Mouse (Mus musculus) kidney, adult 2 months (tissue): Measurements from ENCODE around the gene Ift88. TPM values are rescaled to one million over a fixed set of nuclear protein-coding genes. Genes with fewer than 3 reads are reported as not detected.

Experiments used
- DNase-seq: peaks from one replicate; pipeline ENCODE4 v3.0.0; 2021
- H3K27ac ChIP-seq: fragments of 200-500 bp; 2 replicates; pipeline ENCODE4 v1.5.1; 2012; ENCODE audit warnings: low read depth, low read length, control low read depth, inconsistent platforms; ENCODE audit not compliant: insufficient read depth
- H3K27me3 ChIP-seq: fragments of 200-500 bp; replicated peaks from 2 replicates; pipeline ENCODE4 v1.6.1; 2012; ENCODE audit warnings: mild to moderate bottlenecking, moderate library complexity, low read length, inconsistent platforms; ENCODE audit not compliant: control insufficient read depth, insufficient read depth
- H3K36me3 ChIP-seq: fragments of 200-500 bp; 2 replicates; pipeline ENCODE4 v1.6.1; 2012; ENCODE audit warnings: mild to moderate bottlenecking, moderate library complexity, low read length, inconsistent platforms; ENCODE audit not compliant: control insufficient read depth, insufficient read depth
- H3K4me1 ChIP-seq: fragments of 200-500 bp; 2 replicates; pipeline ENCODE4 v1.6.1; 2011; ENCODE audit warnings: low read length; ENCODE audit not compliant: control insufficient read depth, insufficient read depth
- H3K4me3 ChIP-seq: fragments of 200-500 bp; 2 replicates; pipeline ENCODE4 v1.5.1; 2011; ENCODE audit warnings: mild to moderate bottlenecking, low read depth, low read length, control low read depth; ENCODE audit not compliant: insufficient read depth
- CTCF ChIP-seq: fragments of 200-500 bp; conservative IDR thresholded peaks from 2 replicates; pipeline ENCODE4 v1.5.1; 2011; ENCODE audit warnings: low read depth, mild to moderate bottlenecking, control low read depth, low read length, moderate library complexity, mixed read lengths; ENCODE audit not compliant: insufficient read depth, insufficient read length
- POLR2A ChIP-seq: fragments of 200-500 bp; IDR thresholded peaks from one replicate; pipeline ENCODE4 v1.6.1; 2011; ENCODE audit warnings: low read depth, low read length, control low read depth
- WGBS: fragments of 180-500 bp; shearing (Covaris S2); methylation state at CpG from one replicate; pipeline ENCODE4 v1.1.7; 2018; 5-methylcytosine and 5-hydroxymethylcytosine counted together
- polyA plus RNA-seq: library from polyadenylated mRNA; depleted of rRNA; stranded (reverse); fragments of >200 nt; gene quantifications from 2 replicates; pipeline ENCODE4 v1.2.3, GENCODE M21; 2012; rRNA removed

Ift88 gene
- polyA plus RNA-seq, 1 experiment = 6.7 TPM

GRCm38 (mm10) chr14:57546557-57547021, 122.7 kb downstream of the Ift88 start:
- Histone ChIP-seq H3K27me3 (no peaks in the 10 kb centered on the region), H3K4me3 (no peak overlapping the region), H3K27ac (no peak overlapping the region), H3K4me1 (no peaks in the 10 kb centered on the region), H3K36me3 (no peaks in the 10 kb centered on the region)
- 18% methylated on average over 13 of the region's 13 CpGs for WGBS
- TF ChIP-seq CTCF (no peak), POLR2A (no peak)
- no peak for DNase-seq

GRCm38 (mm10) chr14:57547062-57547461, 123.2 kb downstream of the Ift88 start:
- no peak for DNase-seq
- no peak for TF ChIP-seq CTCF
- H3K4me1 ChIP-seq = no peaks in the 10 kb centered on the region
- no peak overlapping the region for H3K27ac ChIP-seq
- H3K4me3 ChIP-seq = no peak overlapping the region
- WGBS = 84% methylated on average over 5 of the region's 5 CpGs
- H3K27me3 ChIP-seq = no peaks in the 10 kb centered on the region
- H3K36me3 ChIP-seq = no peaks in the 10 kb centered on the region

GRCm38 (mm10) chr14:57552945-57553344, 129.1 kb downstream of the Ift88 start:
- DNase-seq = no peak
- Histone ChIP-seq H3K4me3 (no peak overlapping the region), H3K4me1 (no peaks in the 10 kb centered on the region), H3K27me3 (no peaks in the 10 kb centered on the region), H3K27ac (no peak overlapping the region), H3K36me3 (no peaks in the 10 kb centered on the region)
- TF ChIP-seq CTCF (no peak), POLR2A (no peak)

- Histone ChIP-seq H3K27ac (no peak overlapping the region), H3K27me3 (no peaks in the 10 kb centered on the region), H3K36me3 (no peaks in the 10 kb centered on the region), H3K4me3 (no peak overlapping the region), H3K4me1 (no peaks in the 10 kb centered on the region)
- TF ChIP-seq CTCF = no peak
- no peak for TF ChIP-seq POLR2A
- DNase-seq = no peak
- 92% methylated on average over 5 of the region's 5 CpGs for WGBS
These were observed 130.6 kb downstream of the Ift88 start for GRCm38 (mm10) chr14:57554434-57554833.

- Histone ChIP-seq H3K4me1 (no peaks in the 10 kb centered on the region), H3K27ac (no peak overlapping the region), H3K4me3 (no peak overlapping the region), H3K36me3 (no peaks in the 10 kb centered on the region), H3K27me3 (no peaks in the 10 kb centered on the region)
- 90% methylated on average over 7 of the region's 7 CpGs for WGBS
- DNase-seq = no peak
- TF ChIP-seq POLR2A = no peak
- TF ChIP-seq CTCF = no peak
These were observed 131.7 kb downstream of the Ift88 start for GRCm38 (mm10) chr14:57555471-57556070.

GRCm38 (mm10) chr14:57556922-57557321, 133.1 kb downstream of the Ift88 start:
- Histone ChIP-seq H3K27me3 (no peaks in the 10 kb centered on the region), H3K4me3 (no peak overlapping the region), H3K27ac (no peak overlapping the region), H3K4me1 (no peaks in the 10 kb centered on the region), H3K36me3 (no peaks in the 10 kb centered on the region)
- no peak for TF ChIP-seq CTCF
- 88% methylated on average over 1 of the region's 1 CpGs for WGBS
- DNase-seq = no peak

GRCm38 (mm10) chr14:57565626-57566025, 141.8 kb downstream of the Ift88 start:
- TF ChIP-seq CTCF = no peak
- no peak for TF ChIP-seq POLR2A
- Histone ChIP-seq H3K4me3 (no peak overlapping the region), H3K27me3 (no peaks in the 10 kb centered on the region), H3K4me1 (peaks cover 9% of the 10 kb centered on the region), H3K27ac (no peak overlapping the region), H3K36me3 (no peaks in the 10 kb centered on the region)
- DNase-seq = no peak
- 86% methylated on average over 6 of the region's 6 CpGs for WGBS

Other genes starting within 250 kb of the Ift88 start
- gene Cryl1, start 25.5 kb upstream of the Ift88 start, polyA plus RNA-seq = 577 and 580 TPM in 2 replicates
- 1.5 and 3.0 TPM in 2 replicates for gene Il17d, start 100.7 kb downstream of the Ift88 start, polyA plus RNA-seq
- 21.7 and 24.4 TPM in 2 replicates for gene Eef1akmt1, start 147.6 kb downstream of the Ift88 start, polyA plus RNA-seq
- 2.8 and 3.4 TPM in 2 replicates for gene Xpo4, start 241.4 kb downstream of the Ift88 start, polyA plus RNA-seq